Mouse (Mus musculus) erythroid progenitor cell, adult 5-6 weeks (primary cell): ENCODE measurements around the gene Tmem63a. TPM values are rescaled to one million over a fixed set of nuclear protein-coding genes. Genes with fewer than 3 reads are reported as not detected.

Source experiments
- ATAC-seq: replicated peaks from 2 replicates; pipeline ENCODE4 v1.8.0; 2016; ENCODE audit warnings: moderate number of reproducible peaks, mild to moderate bottlenecking, moderate TSS enrichment, inconsistent platforms; ENCODE audit not compliant: poor library complexity, low FRiP score, severe bottlenecking
- total RNA-seq, 2 experiments: library from RNA; stranded (forward) in 1 of 2; stranded (reverse) in 1 of 2; fragments of 150-400 nt in 1 of 2; fragments of 186-747, 209-891 nt in 1 of 2; gene quantifications; 2 replicates each; pipeline versions ENCODE4 v1.2.3 to v1.2.4; 2015 to 2017; ENCODE audit warnings: low replicate concordance in 2 of 2

The Tmem63a gene
- total RNA-seq, 2 experiments from 2014 or later, result 18.1 to 24.7 TPM

DNA sequence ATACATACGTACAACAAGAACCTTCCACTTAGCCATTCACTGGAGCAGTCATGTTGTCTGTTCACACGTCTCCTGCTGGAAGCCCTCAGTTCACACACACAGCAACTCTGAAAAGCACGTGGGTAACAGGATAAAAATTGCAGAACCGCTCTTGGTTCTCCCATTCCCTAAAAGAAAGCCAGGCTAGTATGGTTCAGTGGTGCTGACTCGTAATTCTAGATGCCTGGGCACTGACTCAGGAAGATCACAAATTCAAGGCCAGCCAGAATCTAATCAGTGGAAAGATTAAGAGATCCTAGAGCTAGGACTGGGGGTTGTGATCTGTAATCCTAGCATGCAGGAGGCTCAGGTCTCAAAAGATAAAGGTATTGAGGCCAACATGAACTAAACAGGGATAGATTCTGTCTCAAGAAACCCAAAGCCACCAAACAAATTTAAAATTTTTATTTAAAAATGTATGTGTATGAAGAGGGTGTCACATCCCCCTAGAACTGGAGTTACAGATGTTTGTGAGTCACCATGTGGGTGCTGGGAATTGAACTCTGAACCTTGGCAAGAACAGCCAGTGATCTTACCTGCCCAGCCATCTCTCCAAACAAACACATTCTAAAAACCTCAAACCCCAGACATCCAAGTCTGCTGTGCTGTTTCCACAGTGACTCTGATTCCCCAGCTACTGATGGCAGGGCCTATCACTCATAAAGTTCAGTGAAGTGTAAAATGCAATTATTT is 78.8 kb downstream of the Tmem63a start, which contains the start of gene Ephx1:
Ephx1 (minus strand) TSS at position 149 of the 732 bp plus-strand sequence.
- ATAC-seq, result no peak

DNA sequence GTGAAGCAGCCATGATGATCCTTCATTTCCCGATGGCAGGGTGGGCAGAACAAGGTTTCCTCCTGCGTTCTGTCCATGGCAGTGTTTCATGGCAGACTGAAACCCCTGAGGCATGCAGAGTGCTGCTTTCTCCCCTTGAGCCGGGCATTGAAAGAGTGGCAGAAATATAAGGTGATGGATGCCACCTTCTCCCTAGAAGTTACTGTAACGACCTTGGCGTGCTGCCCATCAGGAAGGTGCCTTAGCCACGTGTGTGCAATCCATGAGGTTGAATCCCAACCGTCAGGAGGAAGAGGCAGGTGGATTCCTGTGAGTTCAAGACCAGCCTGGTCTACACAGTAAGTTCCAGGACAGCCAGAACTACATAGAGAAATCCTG is 79.3 kb downstream of the Tmem63a start:
- ATAC-seq, result no peak

DNA sequence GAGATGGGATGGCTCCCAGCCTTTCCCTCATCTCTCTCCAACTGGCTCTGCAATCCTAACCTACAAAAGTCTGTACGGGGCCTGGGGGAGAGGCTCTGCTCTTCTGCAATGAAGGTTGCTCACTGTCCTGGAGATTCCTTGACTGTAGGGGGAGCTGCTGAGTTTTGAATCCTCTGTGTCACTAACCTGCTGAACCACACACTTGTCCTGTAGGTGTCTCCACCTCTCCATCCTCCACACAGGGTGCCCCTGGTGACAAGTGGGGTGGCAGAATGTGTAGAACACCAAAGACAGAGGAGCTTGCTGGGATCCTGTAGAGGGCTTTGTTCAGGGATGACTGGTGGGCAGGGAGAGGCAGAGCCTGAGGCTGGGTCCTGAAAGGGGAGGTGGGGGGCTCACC is 80.1 kb downstream of the Tmem63a start:
- peak; percentile 81 for ATAC-seq

Other genes with a start within 250 kb of the Tmem63a start
- not detected in 2 replicates for gene Mixl1, start 245.3 kb upstream of the Tmem63a start, total RNA-seq (2015; ENCODE audit: low replicate concordance)
- not detected in 2 replicates for gene Mixl1, start 245.3 kb upstream of the Tmem63a start, total RNA-seq (2017; ENCODE audit: low replicate concordance)
- gene Acbd3, start 216.3 kb upstream of the Tmem63a start, total RNA-seq (2015; ENCODE audit: low replicate concordance), result 14.8 and 18.9 TPM in 2 replicates
- gene Acbd3, start 216.3 kb upstream of the Tmem63a start, total RNA-seq (2017; ENCODE audit: low replicate concordance), result 22.2 and 26.7 TPM in 2 replicates
- 2,042 and 2,351 TPM in 2 replicates for gene H3f3a, start 128.4 kb upstream of the Tmem63a start, total RNA-seq (2015; ENCODE audit: low replicate concordance)
- 2,407 and 2,791 TPM in 2 replicates for gene H3f3a, start 128.4 kb upstream of the Tmem63a start, total RNA-seq (2017; ENCODE audit: low replicate concordance)
- gene Sde2, start 91.2 kb upstream of the Tmem63a start, total RNA-seq (2015; ENCODE audit: low replicate concordance), result 21.3 and 23.9 TPM in 2 replicates
- 29.9 and 35.2 TPM in 2 replicates for gene Sde2, start 91.2 kb upstream of the Tmem63a start, total RNA-seq (2017; ENCODE audit: low replicate concordance)
- gene Lefty2, start 49.2 kb upstream of the Tmem63a start, total RNA-seq (2015; ENCODE audit: low replicate concordance), result not detected in 2 replicates
- gene Lefty2, start 49.2 kb upstream of the Tmem63a start, total RNA-seq (2017; ENCODE audit: low replicate concordance), result not detected in 2 replicates
- gene Pycr2, start 38.1 kb upstream of the Tmem63a start, total RNA-seq (2015; ENCODE audit: low replicate concordance), result 21.3 and 42.8 TPM in 2 replicates
- 26.3 and 26.6 TPM in 2 replicates for gene Pycr2, start 38.1 kb upstream of the Tmem63a start, total RNA-seq (2017; ENCODE audit: low replicate concordance)
- 1.1 TPM in 1 of 2 replicates, not detected in the other for gene Lefty1, start 7.3 kb upstream of the Tmem63a start, total RNA-seq (2015; ENCODE audit: low replicate concordance)
- gene Lefty1, start 7.3 kb upstream of the Tmem63a start, total RNA-seq (2017; ENCODE audit: low replicate concordance), result 4.6 TPM in 1 of 2 replicates, not detected in the other
- 7.5 and 9.4 TPM in 2 replicates for gene Ephx1, start 78.6 kb downstream of the Tmem63a start, total RNA-seq (2015; ENCODE audit: low replicate concordance)
- 2.7 and 3.9 TPM in 2 replicates for gene Ephx1, start 78.6 kb downstream of the Tmem63a start, total RNA-seq (2017; ENCODE audit: low replicate concordance)
- not detected in 2 replicates for gene 9130409I23Rik, start 108.9 kb downstream of the Tmem63a start, total RNA-seq (2015; ENCODE audit: low replicate concordance)
- gene 9130409I23Rik, start 108.9 kb downstream of the Tmem63a start, total RNA-seq (2017; ENCODE audit: low replicate concordance), result not detected in 2 replicates
- 31.4 and 46.5 TPM in 2 replicates for gene Nvl, start 201.9 kb downstream of the Tmem63a start, total RNA-seq (2015; ENCODE audit: low replicate concordance)
- gene Nvl, start 201.9 kb downstream of the Tmem63a start, total RNA-seq (2017; ENCODE audit: low replicate concordance), result 32.5 and 41.5 TPM in 2 replicates
- 40.7 and 64.6 TPM in 2 replicates for gene Cnih4, start 202.3 kb downstream of the Tmem63a start, total RNA-seq (2015; ENCODE audit: low replicate concordance)
- 26.6 and 44.0 TPM in 2 replicates for gene Cnih4, start 202.3 kb downstream of the Tmem63a start, total RNA-seq (2017; ENCODE audit: low replicate concordance)